Mouse (Mus musculus) small intestine, adult 2 months (tissue): ENCODE data around the gene Dpf2.

Experiments
- CTCF ChIP-seq: fragments of 200-500 bp; IDR thresholded peaks from 2 replicates; pipeline ENCODE4 v1.5.1; 2012; ENCODE audit warnings: low read depth, mild to moderate bottlenecking, control low read depth, inconsistent platforms, low read length, moderate library complexity, mixed read lengths; ENCODE audit not compliant: insufficient replicate concordance, insufficient read length; ENCODE audit errors: extremely low read depth
- POLR2A ChIP-seq: fragments of 200-500 bp; IDR thresholded peaks from 2 replicates; pipeline ENCODE4 v1.6.1; 2012; ENCODE audit warnings: low read depth, mild to moderate bottlenecking, control low read depth, inconsistent platforms, low read length, moderate library complexity

DNA sequence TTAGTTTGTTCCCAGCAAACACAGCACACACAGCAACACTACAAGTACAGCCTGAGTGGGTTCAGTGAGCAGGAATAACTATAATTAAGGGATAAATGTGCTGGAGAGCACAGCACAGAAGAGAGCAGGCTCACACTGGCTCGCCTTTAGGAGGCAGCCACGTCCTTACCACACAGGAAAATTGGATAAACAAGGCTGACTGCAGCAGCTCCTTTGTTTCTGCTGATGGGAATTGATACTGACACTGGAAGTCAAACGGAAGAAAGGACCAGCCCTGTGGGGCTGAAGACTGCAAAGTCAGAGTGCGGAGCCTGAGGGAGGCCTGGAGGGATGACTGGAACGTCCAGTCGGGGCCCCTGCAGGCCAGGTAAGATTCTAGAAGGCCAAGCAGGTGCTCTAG lies 2.6 kb downstream of the Dpf2 start:
- TF ChIP-seq CTCF (no peak), POLR2A (no peak)
